Mouse (Mus musculus): ENCODE measurements around the gene Txndc12.

Txndc12 gene

DNA sequence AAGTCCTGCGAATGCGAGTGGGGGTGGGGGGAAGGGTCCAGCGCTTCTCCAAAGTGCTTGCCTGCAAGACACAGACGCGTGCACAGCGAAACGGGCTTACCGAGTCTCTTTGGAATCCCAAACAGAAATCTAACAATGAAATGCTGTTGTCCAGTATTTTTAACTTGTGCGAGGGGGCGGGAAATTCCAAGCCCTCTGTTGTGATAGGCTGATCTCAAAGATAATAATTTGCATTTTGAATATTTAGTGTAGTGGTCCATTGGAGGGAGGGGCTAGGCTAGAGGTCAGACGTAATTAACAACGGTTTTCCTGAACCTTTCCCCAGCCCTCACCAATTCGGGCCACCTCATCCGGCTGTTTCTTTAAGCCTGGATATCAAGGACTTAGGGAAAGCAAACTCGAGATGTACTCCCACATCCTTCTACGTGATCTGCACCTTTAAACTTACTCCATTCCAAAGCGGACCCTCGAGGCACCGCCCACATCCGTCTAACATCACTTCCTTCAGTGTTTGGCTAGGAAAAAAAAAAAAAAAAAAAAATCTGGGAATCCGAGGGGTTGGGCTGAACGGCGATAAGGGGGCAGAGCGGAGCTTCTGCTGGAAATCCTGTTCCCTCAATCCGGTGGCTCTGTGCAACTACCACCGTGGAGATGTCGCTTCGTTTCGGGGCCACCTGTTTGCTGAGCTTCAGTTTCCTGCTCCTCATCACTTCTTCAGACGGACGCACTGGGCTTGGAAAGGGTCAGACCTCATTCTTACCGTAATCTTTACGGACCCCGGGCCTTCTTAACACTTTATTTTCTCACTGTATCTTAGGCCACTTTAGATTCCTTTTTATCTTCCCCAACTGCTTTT lies at the start of gene Txndc12:
Gene Txndc12, plus strand, starts transcription at position 487 of the 856 bp plus-strand sequence.
- peak; percentile 80 to 84 for DNase-seq

DNA sequence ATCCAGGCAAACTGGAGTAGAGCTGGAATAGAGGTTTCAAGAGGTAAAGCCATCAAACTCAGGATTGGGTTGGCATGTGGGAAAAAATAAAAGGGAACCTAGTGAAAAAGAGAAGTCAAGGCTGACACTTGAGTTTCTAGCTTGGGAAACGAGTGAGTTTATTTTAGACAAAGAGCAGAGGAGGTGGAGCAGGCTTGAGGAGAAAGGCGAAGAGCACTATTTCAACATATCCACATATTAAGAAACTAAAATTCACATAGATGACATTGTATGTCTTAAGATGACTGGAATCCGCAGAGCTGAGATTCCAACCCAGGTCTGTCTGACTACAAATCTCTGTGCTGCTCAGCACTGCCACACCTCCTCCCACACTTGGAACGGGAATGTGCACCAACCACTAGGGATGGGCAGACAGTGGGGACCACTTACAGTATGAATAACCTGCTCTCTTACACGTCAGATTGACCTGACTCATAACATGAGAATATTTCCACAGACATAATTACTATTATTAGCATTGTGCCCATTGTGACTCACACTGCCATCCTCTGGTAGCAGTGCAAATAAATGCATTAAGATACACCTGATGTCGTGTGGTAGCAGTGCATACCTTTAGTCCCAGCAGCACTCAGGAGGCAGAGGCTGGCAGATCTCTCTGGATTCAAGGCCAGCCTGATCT lies 45.0 kb upstream of the Txndc12 start:
- no peak for DNase-seq

DNA sequence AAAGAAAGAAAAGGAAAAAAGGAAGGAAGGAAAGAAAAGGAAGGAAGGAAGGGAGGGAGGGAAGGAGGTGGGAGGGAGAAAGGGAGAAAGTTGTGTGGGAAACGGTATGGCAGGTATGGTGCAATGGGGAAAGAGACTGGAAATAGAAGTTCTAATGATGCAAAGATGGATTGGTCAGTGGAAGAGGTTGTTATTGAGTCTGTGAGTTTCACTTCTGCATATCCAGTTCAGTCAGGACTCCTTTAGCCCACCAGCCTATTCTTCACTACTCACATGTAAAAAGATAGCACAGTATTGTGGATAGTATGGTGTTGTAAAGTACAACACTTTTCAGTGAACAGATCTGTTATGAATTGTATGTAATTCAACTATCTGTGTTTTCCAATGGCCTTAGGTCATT lies 43.9 kb upstream of the Txndc12 start:
- no peak for DNase-seq

- DNase-seq, result no peak
These were observed 40.5 kb upstream of the Txndc12 start for GRCm38 (mm10) chr4:108793941-108794340.

DNA sequence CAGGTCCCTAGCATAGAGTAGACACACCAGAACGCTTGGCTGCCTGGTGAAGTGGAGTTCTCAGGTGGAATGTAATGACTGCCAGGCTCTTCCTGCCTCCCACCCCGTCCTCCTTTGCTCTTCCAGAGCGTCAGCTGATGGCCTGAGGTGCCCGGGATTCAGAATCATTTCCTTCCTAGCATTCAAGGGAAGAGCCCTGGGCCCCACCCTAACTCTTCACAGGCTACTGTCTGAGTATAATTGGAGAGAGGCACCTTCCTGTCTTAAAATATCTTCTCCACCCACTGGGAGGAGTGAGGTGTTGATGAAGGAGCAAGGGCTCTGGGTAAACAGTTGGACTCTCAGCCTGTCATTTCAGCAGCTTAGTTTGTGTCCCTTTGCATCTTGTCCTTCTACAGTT lies 37.7 kb upstream of the Txndc12 start:
- no peak for DNase-seq

GRCm38 (mm10) chr4:108798083-108798830 lies 36.1 kb upstream of the Txndc12 start:
- DNase-seq, result peak; percentile 72 to 78

GRCm38 (mm10) chr4:108803535-108803934 lies 30.9 kb upstream of the Txndc12 start:
- no peak for DNase-seq

GRCm38 (mm10) chr4:108811142-108811541 lies 23.3 kb upstream of the Txndc12 start:
- DNase-seq, result no peak

- no peak for DNase-seq
These were observed 22.9 kb upstream of the Txndc12 start for GRCm38 (mm10) chr4:108811550-108811949.

DNA sequence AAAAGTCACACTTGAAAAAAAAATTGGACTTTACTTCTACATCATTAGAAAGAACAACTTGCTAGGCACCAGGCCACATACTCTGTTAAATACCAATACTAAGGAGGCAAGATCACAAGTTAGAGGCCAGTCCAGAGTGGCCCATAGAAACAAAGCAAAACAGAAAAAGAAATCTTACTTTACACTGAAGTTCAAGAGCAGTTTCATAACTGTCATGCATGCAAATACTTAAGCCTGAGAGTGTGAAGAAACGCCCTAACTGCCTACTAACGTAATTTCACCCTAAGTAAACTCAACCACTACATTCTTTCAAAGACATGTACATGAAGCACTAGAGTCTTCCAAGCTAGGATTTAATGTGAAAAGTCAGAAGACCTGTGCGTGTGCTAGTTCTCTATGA lies 8.7 kb upstream of the Txndc12 start:
- no peak for DNase-seq

GRCm38 (mm10) chr4:108826096-108826495 lies 8.3 kb upstream of the Txndc12 start:
- DNase-seq, result no peak

DNA sequence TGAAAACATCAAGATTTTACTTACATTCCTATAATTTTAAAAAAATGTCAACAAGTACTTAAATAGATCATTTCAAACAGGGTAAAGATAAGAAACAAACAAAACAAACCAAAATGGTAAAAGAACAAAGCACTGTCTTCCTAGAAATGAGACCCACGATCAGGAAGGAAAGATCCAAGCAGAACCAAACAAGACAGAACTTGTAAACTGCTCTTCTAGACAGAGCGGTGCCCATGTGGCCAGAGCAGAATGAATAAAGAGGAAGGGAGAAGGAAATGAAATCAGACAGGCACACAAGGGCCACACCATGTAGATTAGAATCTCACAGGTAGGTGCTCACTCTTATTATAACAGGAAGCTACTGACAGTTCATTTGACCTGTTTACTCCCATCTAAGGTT lies 7.8 kb upstream of the Txndc12 start:
- no peak for DNase-seq

GRCm38 (mm10) chr4:108830698-108831097 lies 3.7 kb upstream of the Txndc12 start:
- no peak for DNase-seq

- DNase-seq, result peak; percentile 85 to 91
These were observed 1.2 kb upstream of the Txndc12 start, which contains the start of gene Btf3l4 for GRCm38 (mm10) chr4:108832916-108833827. Gene Btf3l4 (minus strand): TSS chr4:108833614.

GRCm38 (mm10) chr4:108833828-108834114 lies 630 bp upstream of the Txndc12 start:
- DNase-seq, result no peak

- peak in 1 of 2 experiments; percentile 22 for DNase-seq
These were observed 540 bp downstream of the Txndc12 start for GRCm38 (mm10) chr4:108834971-108835311.

DNA sequence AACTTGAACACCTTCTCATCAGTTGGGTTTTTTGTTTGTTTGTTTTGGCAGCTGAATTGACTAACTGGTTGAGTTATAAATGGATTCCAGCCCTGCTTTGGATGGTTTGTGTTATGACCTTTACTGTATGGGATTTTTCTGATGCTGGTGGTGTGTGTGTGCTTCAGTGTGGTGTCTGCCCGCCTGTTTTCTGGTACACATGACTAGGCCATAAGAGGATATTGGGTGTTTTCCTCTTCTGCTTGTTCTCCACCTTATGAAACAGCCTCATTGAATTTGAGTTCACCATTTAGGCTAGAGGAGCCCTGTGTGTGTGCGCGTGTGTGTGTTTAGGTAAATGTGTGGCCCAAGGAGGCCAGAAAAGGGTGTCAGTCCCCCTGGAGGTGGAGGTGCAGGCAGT lies 1.1 kb downstream of the Txndc12 start:
- DNase-seq, result no peak

DNA sequence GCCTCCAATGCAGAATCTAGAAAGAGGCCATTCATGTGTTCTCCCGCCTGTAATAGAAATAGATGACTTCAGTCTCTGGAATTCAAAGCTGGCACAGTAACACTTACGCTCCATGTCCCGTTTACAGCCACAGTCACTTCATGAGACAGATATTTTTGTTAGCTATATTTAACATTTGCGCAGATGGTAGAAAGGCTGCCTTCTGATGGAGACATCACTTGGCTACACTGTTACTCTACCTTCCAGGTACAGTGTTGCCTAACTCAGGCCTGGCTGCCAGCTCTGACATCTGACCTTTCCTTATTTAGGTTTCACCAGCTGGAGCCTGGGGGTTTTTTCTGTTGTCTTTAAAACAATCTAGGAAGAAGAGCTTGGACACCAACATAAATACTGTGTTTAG lies 3.6 kb downstream of the Txndc12 start:
- DNase-seq, result peak; percentile 29 to 43

DNA sequence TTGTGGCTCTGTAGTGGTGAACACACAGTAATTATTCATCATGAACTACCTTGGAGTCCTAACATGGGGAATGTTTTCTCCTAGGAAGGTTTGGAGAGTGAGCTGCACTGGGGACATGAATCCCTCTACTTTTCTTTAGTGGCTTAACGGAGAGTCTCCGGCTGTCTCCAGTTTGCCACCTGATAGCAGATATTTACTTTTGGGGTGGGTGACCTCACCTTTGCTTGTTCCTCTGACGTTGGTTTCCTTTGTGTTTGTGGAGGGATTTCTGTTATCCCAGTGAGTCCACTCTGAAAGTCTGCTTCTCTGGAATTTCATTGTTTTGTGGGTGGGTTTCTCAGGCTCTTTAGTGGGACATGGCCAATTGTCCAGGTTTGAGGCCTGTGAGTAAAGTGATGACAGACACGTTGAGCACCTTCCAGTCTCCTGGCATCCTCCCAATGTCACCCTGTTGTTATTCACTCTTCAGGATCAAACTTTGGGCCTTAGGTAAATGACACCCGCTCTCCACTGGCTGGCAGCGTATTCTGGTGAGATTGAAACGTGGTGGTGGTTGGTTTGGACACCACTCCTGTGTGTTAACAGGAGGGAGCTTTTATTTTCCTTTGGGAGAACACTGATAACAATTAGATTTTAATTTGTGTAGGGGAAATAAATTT lies 7.6 kb downstream of the Txndc12 start:
- no peak for DNase-seq

DNA sequence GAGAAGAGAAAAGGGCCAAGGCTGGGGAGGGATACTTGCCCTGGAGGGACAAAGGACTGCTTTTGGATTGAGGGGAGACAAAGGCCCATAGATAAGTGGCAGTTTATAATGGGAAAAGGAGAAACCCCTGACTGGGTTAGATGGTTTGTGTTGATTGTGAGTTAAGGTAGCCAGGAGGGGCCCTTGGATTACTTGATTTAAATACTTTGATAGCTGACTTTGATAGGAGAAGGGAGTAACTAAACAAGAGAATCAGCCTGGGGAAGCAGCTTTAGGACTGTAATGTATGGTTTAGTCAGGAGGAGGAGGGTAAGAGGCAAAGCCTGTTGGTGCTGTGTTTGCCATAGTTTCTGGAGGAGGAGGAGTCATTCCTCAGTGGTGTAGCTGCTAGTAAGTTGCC lies 8.9 kb downstream of the Txndc12 start:
- no peak for DNase-seq

GRCm38 (mm10) chr4:108845824-108846569 lies 11.6 kb downstream of the Txndc12 start:
- no peak for DNase-seq
